Mouse (Mus musculus) forebrain, embryonic 14.5 days (tissue): ENCODE measurements at regions not wholly inside any gene's neighbourhood (a gene's known extent, or its start where the extent isn't known, plus 50 kb on each side); places are given as distances from the start of the nearest gene placed in this dataset.
A peak's percentile ranks its signal among the peaks of the same experiment; 100 is the strongest.

Experiments used
- ATAC-seq: fragments of 200-750 bp; cut with Nextera tagmentation; 2 replicates; pipeline ENCODE4 v1.8.0; 2017; ENCODE audit warnings: mild to moderate bottlenecking, moderate library complexity
- DNase-seq: peaks from one replicate; pipeline ENCODE4 v3.0.0-alpha.2; 2015; ENCODE audit warnings: low spot score
- H3K27ac ChIP-seq: fragments of 300-500 bp; sonication (generic); 2 replicates; pipeline ENCODE4 v1.5.1; 2014; ENCODE audit warnings: low read depth, mild to moderate bottlenecking, control low read depth, low read length, moderate library complexity
- H3K27me3 ChIP-seq: fragments of 300-500 bp; sonication (generic); replicated peaks from 2 replicates; pipeline ENCODE4 v1.6.1; 2014; ENCODE audit warnings: low read length, control low read depth, mixed read lengths; ENCODE audit not compliant: control insufficient read depth, insufficient read depth
- H3K36me3 ChIP-seq: fragments of 300-500 bp; sonication (generic); 2 replicates; pipeline ENCODE4 v1.6.1; 2014; ENCODE audit warnings: low read length, control low read depth; ENCODE audit not compliant: control insufficient read depth, insufficient read depth
- H3K4me1 ChIP-seq: fragments of 300-500 bp; sonication (generic); 2 replicates; pipeline ENCODE4 v1.6.1; 2014; ENCODE audit warnings: antibody characterized with exemption, low read length, control low read depth; ENCODE audit not compliant: control insufficient read depth, insufficient read depth
- H3K4me2 ChIP-seq: fragments of 300-500 bp; sonication (generic); 2 replicates; pipeline ENCODE4 v1.6.1; 2014; ENCODE audit warnings: mild to moderate bottlenecking, control low read depth, low read length
- H3K4me3 ChIP-seq: fragments of 300-500 bp; sonication (generic); 2 replicates; pipeline ENCODE4 v1.5.1; 2014; ENCODE audit warnings: low read depth, low read length, control low read depth
- H3K9ac ChIP-seq: fragments of 300-500 bp; sonication (generic); 2 replicates; pipeline ENCODE4 v1.6.1; 2014; ENCODE audit warnings: mild to moderate bottlenecking, low read length, control low read depth, moderate library complexity
- H3K9me3 ChIP-seq: fragments of 300-500 bp; sonication (generic); replicated peaks from 2 replicates; pipeline ENCODE4 v1.6.1; 2016; ENCODE audit warnings: low read length, control low read depth, mixed read lengths; ENCODE audit not compliant: control insufficient read depth
- WGBS: fragments of 180-500 bp; shearing (Covaris S2); extraction: QIAGEN DNeasy Blood & Tissue Kit; methylation state at CpG from one replicate; pipeline ENCODE4 v1.1.7; 2014; 5-methylcytosine and 5-hydroxymethylcytosine counted together

DNA sequence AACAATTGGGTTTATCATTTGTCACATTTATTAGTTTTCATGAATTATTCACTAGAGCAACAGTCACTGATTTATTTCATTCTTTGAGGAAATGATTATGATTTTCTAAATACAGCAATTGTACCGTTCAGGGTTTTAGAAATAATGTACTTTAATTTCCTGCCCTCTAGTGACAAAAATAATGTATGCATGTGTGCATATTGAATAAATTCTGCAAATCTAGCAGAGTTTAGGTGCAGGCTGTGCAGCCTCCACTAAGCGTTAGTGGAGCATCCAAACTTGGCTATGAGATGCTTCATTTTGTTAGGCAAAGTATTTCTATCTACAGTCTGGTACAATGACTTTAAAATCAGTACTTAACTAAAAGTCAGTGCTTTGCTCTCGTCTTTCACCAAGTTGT is 642.1 kb upstream of the A830018L16Rik start:
- Histone ChIP-seq H3K4me1 (no peaks in the 10 kb centered on the region), H3K9ac (no peak overlapping the region), H3K4me2 (no peak overlapping the region), H3K27me3 (no peaks in the 10 kb centered on the region), H3K36me3 (no peaks in the 10 kb centered on the region), H3K9me3 (no peaks in the 10 kb centered on the region), H3K27ac (no peak overlapping the region), H3K4me3 (no peak overlapping the region)
- DNase-seq, result peak; percentile 51
- ATAC-seq, result no peak; the same call in 1 of the 2 replicates
- WGBS, result 75% methylated on average over 3 of the region's 3 CpGs

DNA sequence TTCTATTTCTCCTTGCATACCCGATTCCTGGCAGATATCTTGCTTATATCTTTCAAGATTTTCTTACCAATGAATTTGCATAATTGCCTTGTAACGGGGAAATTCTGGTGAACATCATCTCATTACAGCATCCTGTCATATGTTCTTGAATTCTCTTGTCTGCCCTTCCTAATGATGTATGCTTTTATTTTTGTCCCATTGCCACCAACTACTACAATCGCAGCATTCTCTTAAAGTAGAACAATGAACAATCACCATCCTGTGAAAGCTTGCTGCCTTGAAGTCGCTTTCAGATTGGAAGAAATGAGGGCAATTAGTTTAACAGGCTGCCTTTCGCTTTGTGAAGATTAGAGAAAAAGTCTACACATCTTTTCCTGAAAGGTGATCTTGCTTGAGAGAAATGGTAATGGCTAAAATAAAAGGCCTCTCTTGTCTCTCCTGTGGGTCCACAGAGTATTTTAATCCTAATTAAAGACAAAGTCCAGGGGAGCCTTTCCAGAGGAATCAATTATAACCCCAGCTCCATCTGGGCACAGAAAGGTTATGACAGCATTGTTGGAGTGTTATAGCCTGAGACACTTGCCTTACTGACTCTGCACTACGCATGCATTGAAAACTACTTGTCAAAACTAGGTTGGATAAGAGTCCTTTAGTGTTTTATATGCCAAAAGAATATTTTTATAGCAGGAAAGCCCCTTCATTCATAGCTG is 619.7 kb upstream of the A830018L16Rik start:
- DNase-seq (peak; percentile 34), ATAC-seq (peak; percentile 42; the same call in 1 of the 2 replicates)
- H3K4me2 ChIP-seq, result no peak overlapping the region
- H3K4me1 ChIP-seq, result no peaks in the 10 kb centered on the region
- WGBS, result 19% methylated on average over 6 of the region's 6 CpGs
- no peak overlapping the region for H3K9ac ChIP-seq
- no peaks in the 10 kb centered on the region for H3K36me3 ChIP-seq
- H3K27ac ChIP-seq, result no peak overlapping the region
- no peaks in the 10 kb centered on the region for H3K9me3 ChIP-seq
- H3K4me3 ChIP-seq, result no peak overlapping the region
- H3K27me3 ChIP-seq, result no peaks in the 10 kb centered on the region

DNA sequence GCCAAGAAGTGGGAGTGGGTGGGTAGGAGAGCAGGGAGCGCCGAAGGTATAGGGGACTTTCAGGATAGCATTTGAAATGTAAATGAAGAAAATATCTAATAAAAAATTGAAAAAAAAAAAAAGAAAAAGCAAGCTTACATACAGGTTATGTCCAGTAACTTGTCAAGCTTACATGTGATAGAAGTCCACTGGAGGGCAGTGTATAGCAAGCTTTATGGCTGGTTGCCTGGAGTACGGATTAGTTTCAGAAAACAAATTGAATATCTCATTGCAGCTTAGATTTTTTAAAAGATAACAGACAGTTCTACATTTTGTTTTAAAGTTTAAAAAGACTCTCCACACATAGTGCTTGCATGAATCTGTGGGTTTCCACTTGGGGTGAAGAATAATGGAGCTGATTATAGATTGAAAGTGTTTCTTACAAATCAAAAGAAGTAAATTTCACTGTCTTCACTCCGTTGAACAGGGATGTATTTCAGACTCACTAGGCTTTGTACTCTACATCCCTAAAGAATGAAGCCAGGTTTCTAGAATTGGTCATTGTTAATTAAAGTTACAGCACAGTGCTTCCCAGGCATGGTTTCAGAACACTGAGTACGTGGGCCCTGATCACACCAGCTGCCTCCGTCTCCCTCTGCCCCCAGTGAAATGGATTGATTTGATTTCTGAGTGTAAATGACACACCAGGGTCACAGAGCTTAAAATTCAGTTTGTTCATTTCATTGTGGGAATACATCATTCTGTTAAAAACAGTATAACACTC is 578.1 kb upstream of the A830018L16Rik start:
- WGBS, result 57% methylated on average over 6 of the region's 6 CpGs
- no peak overlapping the region for H3K9ac ChIP-seq
- DNase-seq (peak; percentile 80), ATAC-seq (peak; percentile 71; the same call in 1 of the 2 replicates)
- H3K36me3 ChIP-seq, result no peaks in the 10 kb centered on the region
- no peaks in the 10 kb centered on the region for H3K9me3 ChIP-seq
- no peaks in the 10 kb centered on the region for H3K27me3 ChIP-seq
- no peak overlapping the region for H3K4me3 ChIP-seq
- no peak overlapping the region for H3K27ac ChIP-seq
- H3K4me2 ChIP-seq, result no peak overlapping the region
- no peaks in the 10 kb centered on the region for H3K4me1 ChIP-seq

DNA sequence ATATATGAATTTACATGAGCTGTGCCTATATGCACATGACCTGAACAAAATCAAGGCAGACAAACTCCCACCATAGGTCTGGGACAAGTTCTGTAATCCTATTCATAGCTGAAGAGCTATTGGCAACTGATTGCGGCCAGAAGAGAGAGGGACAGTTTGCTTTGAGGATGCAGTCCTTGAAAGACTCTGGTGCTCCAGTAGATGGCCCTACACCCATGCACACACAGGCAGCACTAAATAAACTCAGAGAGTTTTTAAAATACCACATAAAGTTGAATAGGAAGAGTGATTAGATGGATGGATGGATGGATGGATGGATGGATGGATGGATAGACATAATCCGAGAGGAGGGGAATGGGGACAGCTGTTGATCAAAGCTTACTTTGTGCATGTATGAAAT is 576.7 kb upstream of the A830018L16Rik start:
- no peak overlapping the region for H3K27ac ChIP-seq
- no peaks in the 10 kb centered on the region for H3K9me3 ChIP-seq
- H3K4me2 ChIP-seq, result no peak overlapping the region
- 81% methylated on average over 2 of the region's 2 CpGs for WGBS
- H3K9ac ChIP-seq, result no peak overlapping the region
- H3K36me3 ChIP-seq, result no peaks in the 10 kb centered on the region
- DNase-seq, result peak; percentile 1
- no peak for ATAC-seq
- H3K27me3 ChIP-seq, result no peaks in the 10 kb centered on the region
- H3K4me1 ChIP-seq, result no peaks in the 10 kb centered on the region
- H3K4me3 ChIP-seq, result no peak overlapping the region

DNA sequence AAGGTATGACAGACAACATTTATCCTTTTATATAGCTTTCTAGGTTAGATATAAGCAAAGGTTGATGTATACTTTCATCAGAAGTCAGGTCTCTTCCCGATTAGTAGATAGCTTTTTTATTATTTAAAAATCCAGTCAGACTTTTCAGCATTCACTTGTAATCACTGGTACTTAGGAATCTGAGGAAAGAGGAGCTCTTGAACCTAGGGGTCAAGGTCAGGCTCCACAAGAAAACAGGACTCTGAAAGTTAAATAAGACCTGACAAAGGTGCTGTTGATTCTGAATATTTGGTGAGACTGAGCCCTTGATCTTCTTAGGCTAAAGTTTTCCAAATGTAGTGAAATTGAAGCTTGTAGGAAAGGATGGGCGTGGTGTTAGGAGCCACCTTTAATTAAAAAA is 561.0 kb upstream of the A830018L16Rik start:
- ATAC-seq, result no peak
- no peaks in the 10 kb centered on the region for H3K27me3 ChIP-seq
- H3K9ac ChIP-seq, result no peak overlapping the region
- H3K4me1 ChIP-seq, result no peaks in the 10 kb centered on the region
- no peak overlapping the region for H3K27ac ChIP-seq
- no peak overlapping the region for H3K4me2 ChIP-seq
- no peaks in the 10 kb centered on the region for H3K36me3 ChIP-seq
- no peaks in the 10 kb centered on the region for H3K9me3 ChIP-seq
- H3K4me3 ChIP-seq, result no peak overlapping the region
- DNase-seq, result no peak
- 85% methylated on average over 2 of the region's 2 CpGs for WGBS

DNA sequence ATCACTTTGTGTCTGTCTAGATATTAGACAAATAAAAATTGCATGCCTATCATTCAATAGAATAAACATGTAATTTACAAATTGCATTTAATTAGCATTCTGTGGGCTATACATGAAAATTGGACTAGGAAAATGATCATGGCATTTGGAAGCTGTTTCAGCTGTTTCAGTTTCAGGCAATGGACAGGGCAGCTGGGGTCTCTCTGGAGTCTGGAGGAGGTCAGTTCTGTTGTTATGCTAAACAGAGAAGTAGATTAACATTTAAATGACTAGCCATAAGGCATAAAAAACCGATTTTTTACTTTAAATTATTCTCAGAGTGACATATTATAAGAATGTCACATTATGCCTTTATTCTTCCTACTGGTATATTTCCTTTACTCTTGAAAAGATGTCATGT is 559.4 kb upstream of the A830018L16Rik start:
- H3K4me1 ChIP-seq, result no peaks in the 10 kb centered on the region
- H3K27me3 ChIP-seq, result no peaks in the 10 kb centered on the region
- no peaks in the 10 kb centered on the region for H3K9me3 ChIP-seq
- DNase-seq (no peak), ATAC-seq (no peak)
- 19% methylated on average over 1 of the region's 1 CpGs for WGBS
- H3K36me3 ChIP-seq, result no peaks in the 10 kb centered on the region
- H3K9ac ChIP-seq, result no peak overlapping the region
- no peak overlapping the region for H3K4me2 ChIP-seq
- H3K27ac ChIP-seq, result no peak overlapping the region
- H3K4me3 ChIP-seq, result no peak overlapping the region

DNA sequence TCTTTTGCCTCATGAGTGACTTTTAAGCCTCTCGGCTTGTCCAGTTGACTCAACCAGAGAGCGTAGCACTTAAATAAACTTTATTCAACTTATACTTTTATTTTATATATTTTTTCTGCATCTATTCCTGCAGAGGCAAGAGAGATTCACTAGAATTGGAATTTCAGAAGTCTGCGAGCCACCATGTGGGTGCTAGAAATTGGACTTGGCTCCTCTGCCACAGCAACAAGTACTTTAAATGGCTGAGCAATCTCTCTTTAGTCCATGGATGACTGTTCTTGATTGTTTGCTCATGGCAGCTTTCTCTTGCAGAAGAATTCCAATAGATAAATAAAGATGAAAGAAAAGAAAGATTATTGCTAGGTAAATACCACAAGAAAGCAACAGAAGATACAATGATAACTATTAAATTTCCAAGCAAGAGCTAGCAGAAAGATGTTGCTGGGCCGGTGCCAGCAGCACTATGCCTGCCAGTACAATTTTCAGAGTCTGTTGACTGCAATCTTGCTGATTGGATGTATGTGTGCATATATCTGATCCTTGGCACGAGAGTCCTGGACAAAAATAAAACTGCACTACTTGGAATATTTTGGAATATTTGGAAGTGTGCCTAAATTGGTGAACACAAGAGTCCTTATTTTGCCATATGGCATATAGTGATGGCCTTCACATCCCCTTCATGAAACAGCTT is 542.6 kb upstream of the A830018L16Rik start:
- H3K27ac ChIP-seq, result no peak overlapping the region
- H3K4me3 ChIP-seq, result no peak overlapping the region
- DNase-seq (peak; percentile 62), ATAC-seq (peak; percentile 72; the same call in 1 of the 2 replicates)
- H3K9ac ChIP-seq, result no peak overlapping the region
- H3K4me2 ChIP-seq, result no peak overlapping the region
- H3K27me3 ChIP-seq, result no peaks in the 10 kb centered on the region
- no peaks in the 10 kb centered on the region for H3K4me1 ChIP-seq
- no peaks in the 10 kb centered on the region for H3K9me3 ChIP-seq
- no peaks in the 10 kb centered on the region for H3K36me3 ChIP-seq
- 83% methylated on average over 5 of the region's 5 CpGs for WGBS

DNA sequence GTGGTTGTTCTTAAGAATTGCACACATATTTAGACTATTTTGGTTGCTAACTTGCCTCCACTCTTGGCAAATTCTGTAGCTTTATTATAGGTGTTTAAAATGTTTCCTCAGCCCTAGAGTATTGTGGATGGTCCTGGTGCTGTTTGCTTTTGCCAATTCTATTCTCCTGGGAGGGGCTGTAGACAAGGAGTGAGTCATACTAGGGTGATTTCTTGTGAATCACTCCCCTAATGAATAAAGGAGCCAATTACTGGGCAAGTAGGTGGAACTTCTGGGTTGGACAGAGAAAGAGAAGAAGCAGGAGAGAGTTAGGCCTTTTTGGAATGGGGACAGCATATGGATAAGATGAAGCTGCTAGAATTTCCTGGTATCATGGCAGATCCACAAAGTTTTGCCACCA is 541.6 kb upstream of the A830018L16Rik start:
- ATAC-seq, result no peak
- H3K9me3 ChIP-seq, result no peaks in the 10 kb centered on the region
- no peak overlapping the region for H3K4me3 ChIP-seq
- no peaks in the 10 kb centered on the region for H3K27me3 ChIP-seq
- DNase-seq, result no peak
- no peak overlapping the region for H3K9ac ChIP-seq
- no peaks in the 10 kb centered on the region for H3K36me3 ChIP-seq
- no peaks in the 10 kb centered on the region for H3K4me1 ChIP-seq
- H3K4me2 ChIP-seq, result no peak overlapping the region
- no peak overlapping the region for H3K27ac ChIP-seq

DNA sequence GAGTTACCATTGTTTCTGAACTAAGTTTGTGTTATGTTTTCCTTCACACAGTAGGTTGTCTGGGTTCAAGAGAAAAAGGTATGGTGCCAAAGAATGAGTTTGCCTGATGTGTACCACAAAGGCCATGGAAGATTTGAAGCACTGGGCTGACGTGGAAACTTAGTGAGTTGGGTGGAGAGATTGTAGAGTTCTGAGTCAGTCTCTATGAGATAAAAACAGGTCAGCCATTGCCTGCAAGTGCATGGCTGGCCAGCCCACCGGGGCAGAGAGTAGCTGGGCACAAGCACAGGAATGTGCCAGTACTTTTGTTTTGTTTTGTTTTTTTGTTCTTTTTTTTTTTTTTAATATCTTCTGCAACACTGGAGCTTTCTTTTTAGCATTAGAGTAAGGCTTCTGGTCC is 541.2 kb upstream of the A830018L16Rik start:
- Histone ChIP-seq H3K4me3 (no peak overlapping the region), H3K27me3 (no peaks in the 10 kb centered on the region), H3K9ac (no peak overlapping the region), H3K36me3 (no peaks in the 10 kb centered on the region), H3K27ac (no peak overlapping the region), H3K9me3 (no peaks in the 10 kb centered on the region), H3K4me2 (no peak overlapping the region), H3K4me1 (no peaks in the 10 kb centered on the region)
- DNase-seq (no peak), ATAC-seq (no peak)
- 69% methylated on average over 2 of the region's 2 CpGs for WGBS
